Mouse (Mus musculus): ENCODE results near the gene Slc18a2. TPM values are rescaled to one million over a fixed set of nuclear protein-coding genes. Genes with fewer than 3 reads are reported as not detected.

The Slc18a2 gene
- total and polyA plus RNA-seq, 3 experiments = 0.04 to 0.86 TPM; not detected in 1

- no peak overlapping the region for H3K4me3 ChIP-seq (replicated peaks in 1 of 3; ENCODE audit: low read depth in 2 of 3, low read length in 2 of 3, poor library complexity in 1 of 3)
- no peak overlapping the region for H3K9ac ChIP-seq (ENCODE audit: insufficient read depth, low read depth)
- H3K79me2 ChIP-seq (replicated peaks; ENCODE audit: control insufficient read depth, extremely low read depth, insufficient read depth, poor library complexity, severe bottlenecking) = no peaks in the 10 kb centered on the region
- dilution Hi-C loops (cut with MboI; ENCODE audit: extremely low pct_ligation_motif_present, extremely low pct_unique_long_range_greater_than_20kb, low sequenced_read_pairs) = no loop called here
- H3K36me3 ChIP-seq (replicated peaks in 1 of 2; ENCODE audit: control insufficient read depth in 1 of 2, insufficient read depth in 1 of 2, low read length in 1 of 2) = no peaks in the 10 kb centered on the region
- TF ChIP-seq ZC3H11A (IDR thresholded peaks at IDR 0.05; ENCODE audit: low read depth, low read length) (no peak), ELF1 (IDR thresholded peaks at IDR 0.05; ENCODE audit: low read depth, low read length) (no peak), CHD2 (IDR thresholded peaks at IDR 0.05; ENCODE audit: low read length) (no peak), ETS1 (conservative IDR thresholded peaks at IDR 0.05; ENCODE audit: low read depth, low read length) (no peak), USF1 (IDR thresholded peaks at IDR 0.05; ENCODE audit: low read depth, low read length) (no peak), MEF2A (IDR thresholded peaks at IDR 0.05; ENCODE audit: borderline replicate concordance, low read depth, low read length) (no peak)
- in situ Hi-C loops (cut with MboI; ENCODE audit: low pct_ligation_motif_present, low pct_unique_long_range_greater_than_20kb, low sequenced_read_pairs) = no loop called here
- H3K27me3 ChIP-seq (replicated peaks) = no peaks in the 10 kb centered on the region
- DNase-seq (ENCODE audit: extremely low read depth) = no peak
- peaks cover 0 to 7% of the 10 kb centered on the region in 2 experiments; a peak in 2 of 4 replicates for H3K4me1 ChIP-seq (ENCODE audit: control insufficient read depth in 1 of 2, insufficient read depth in 2 of 2)
- no peak overlapping the region for H3K4me2 ChIP-seq (ENCODE audit: insufficient read depth, low read depth, poor library complexity, severe bottlenecking)
- H3K27ac ChIP-seq (ENCODE audit: insufficient read depth, low read depth) = no peak overlapping the region
- peaks cover 2% of the 10 kb centered on the region for H3K9me3 ChIP-seq (replicated peaks; ENCODE audit: low read length)
Measured at GRCm38 (mm10) chr19:59235001-59235400, 25.7 kb upstream of the Slc18a2 start.

GRCm38 (mm10) chr19:59236046-59236445 lies 24.6 kb upstream of the Slc18a2 start:
- TF ChIP-seq CHD2 (IDR thresholded peaks at IDR 0.05; ENCODE audit: low read length) (no peak), POLR2AphosphoS2 (IDR thresholded peaks at IDR 0.05; ENCODE audit: low read depth, low read length) (no peak), MYC (IDR thresholded peaks at IDR 0.05; ENCODE audit: low read depth, low read length) (no peak), ZMIZ1 (IDR thresholded peaks at IDR 0.05; ENCODE audit: low read depth, low read length) (no peak), TBP (conservative IDR thresholded peaks at IDR 0.05; ENCODE audit: low read depth, low read length) (no peak), PAX5 (IDR thresholded peaks at IDR 0.05; ENCODE audit: low read length) (no peak), USF2 (conservative IDR thresholded peaks at IDR 0.05; ENCODE audit: low read depth, low read length) (no peak), IRF4 (IDR thresholded peaks at IDR 0.05; ENCODE audit: low read depth, low read length) (no peak), CTCF (conservative IDR thresholded peaks at IDR 0.05 in 1 of 2, IDR thresholded peaks at IDR 0.05 in 1 of 2; ENCODE audit: low read depth in 2 of 2, low read length in 2 of 2) (no peak), UBTF (IDR thresholded peaks at IDR 0.05; ENCODE audit: low read depth, low read length) (no peak)
- H3K27me3 ChIP-seq (replicated peaks) = no peaks in the 10 kb centered on the region

More at GRCm38 (mm10) chr19:59236046-59236445, 24.6 kb upstream of the Slc18a2 start:
- H3K4me1 ChIP-seq (ENCODE audit: control insufficient read depth in 1 of 2, insufficient read depth in 2 of 2) = peaks cover 0 to 7% of the 10 kb centered on the region in 2 experiments; a peak in 2 of 4 replicates
- H3K4me3 ChIP-seq (replicated peaks in 1 of 3; ENCODE audit: low read depth in 2 of 3, low read length in 2 of 3, poor library complexity in 1 of 3) = no peak overlapping the region
- dilution Hi-C loops (cut with MboI; ENCODE audit: extremely low pct_ligation_motif_present, extremely low pct_unique_long_range_greater_than_20kb, low sequenced_read_pairs) = no loop called here
- DNase-seq (ENCODE audit: extremely low read depth) = no peak
- H3K4me2 ChIP-seq (ENCODE audit: insufficient read depth, low read depth, poor library complexity, severe bottlenecking) = no peak overlapping the region
- no peaks in the 10 kb centered on the region for H3K36me3 ChIP-seq (replicated peaks in 1 of 2; ENCODE audit: control insufficient read depth in 1 of 2, insufficient read depth in 1 of 2, low read length in 1 of 2)
- H3K9ac ChIP-seq (ENCODE audit: insufficient read depth, low read depth) = no peak overlapping the region
- H3K27ac ChIP-seq (ENCODE audit: insufficient read depth, low read depth) = no peak overlapping the region
- no peaks in the 10 kb centered on the region for H3K79me2 ChIP-seq (replicated peaks; ENCODE audit: control insufficient read depth, extremely low read depth, insufficient read depth, poor library complexity, severe bottlenecking)
- H3K9me3 ChIP-seq (replicated peaks; ENCODE audit: low read length) = peaks cover 2% of the 10 kb centered on the region
- in situ Hi-C loops (cut with MboI; ENCODE audit: low pct_ligation_motif_present, low pct_unique_long_range_greater_than_20kb, low sequenced_read_pairs) = no loop called here

Measured in CH12.LX (cell line).